Mouse (Mus musculus) spleen, adult 2 months (tissue): ENCODE results near the gene Bivm.

ENCODE experiments used
- CTCF ChIP-seq: fragments of 200-500 bp; IDR thresholded peaks from 2 replicates; pipeline ENCODE4 v1.5.1; 2011; ENCODE audit warnings: mild to moderate bottlenecking, inconsistent platforms; ENCODE audit not compliant: insufficient read depth, insufficient read length, insufficient replicate concordance; ENCODE audit errors: extremely low read depth
- POLR2A ChIP-seq: fragments of 200-500 bp; IDR thresholded peaks from 2 replicates; pipeline ENCODE4 v1.6.1; 2011; ENCODE audit warnings: low read depth, low read length, inconsistent platforms

GRCm38 (mm10) chr1:44142747-44143146, 24.0 kb downstream of the Bivm start:
- TF ChIP-seq POLR2A (no peak), CTCF (no peak)
